Mouse (Mus musculus): ENCODE measurements around the gene Psmd6.

GRCm38 (mm10) chr14:14101296-14101695 lies 19.5 kb downstream of the Psmd6 start:
- no peak for TF ChIP-seq CTCF (IDR thresholded peaks at IDR 0.05; ENCODE audit: low read depth)
- no peak for TF ChIP-seq EP300 (IDR thresholded peaks at IDR 0.05; ENCODE audit: low read depth)
